Mouse (Mus musculus) heart, adult 2 months (tissue): ENCODE results near the gene Nabp2.

Experiments
- CTCF ChIP-seq: fragments of 200-600 bp; IDR thresholded peaks from 2 replicates; pipeline ENCODE4 v1.8.1; 2022; ENCODE audit warnings: antibody characterized with exemption, mild to moderate bottlenecking, moderate library complexity
- POLR2A ChIP-seq: fragments of 200-500 bp; IDR thresholded peaks from 2 replicates; pipeline ENCODE4 v1.6.1; 2011; ENCODE audit warnings: mild to moderate bottlenecking, low read depth, low read length, control low read depth; ENCODE audit not compliant: insufficient read depth

DNA sequence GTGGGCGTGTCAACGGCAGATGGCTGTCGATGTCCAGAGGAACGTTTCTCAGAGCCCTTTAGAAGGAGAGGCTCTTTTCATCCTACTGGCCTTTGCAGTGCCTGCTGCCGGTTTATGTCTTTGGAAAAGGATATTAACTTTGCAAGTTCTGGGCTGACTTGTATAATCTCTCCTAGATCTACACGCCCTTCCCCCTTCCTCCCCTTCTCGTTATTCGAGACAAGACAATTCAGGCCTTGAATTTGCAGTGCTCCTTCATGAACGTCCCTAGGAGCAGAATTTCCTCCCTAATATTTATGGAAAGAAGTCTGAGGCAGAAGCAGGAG lies 42.1 kb downstream of the Nabp2 start:
- TF ChIP-seq CTCF (no peak), POLR2A (no peak; the same call in 1 of the 2 replicates)
